Mouse (Mus musculus) thymus, adult 18-20 months (tissue): ENCODE data around the gene Slc35c1.
A peak's percentile ranks its signal among the peaks of the same experiment; 100 is the strongest.

Source experiments
- DNase-seq, 2 experiments: peaks; one replicate each; pipeline ENCODE4 v3.0.0; 2022; ENCODE audit warnings: mixed read lengths in 2 of 2

Slc35c1 gene

GRCm38 (mm10) chr2:92475711-92476110 lies 15.4 kb upstream of the Slc35c1 start:
- no peak for DNase-seq

- DNase-seq, result no peak
These were observed 14.6 kb upstream of the Slc35c1 start for GRCm38 (mm10) chr2:92474920-92475319.

- peak; percentile 42 to 55 for DNase-seq
These were observed 11.7 kb upstream of the Slc35c1 start for GRCm38 (mm10) chr2:92471886-92472670.

GRCm38 (mm10) chr2:92464690-92465089 lies 4.4 kb upstream of the Slc35c1 start:
- DNase-seq, result no peak

GRCm38 (mm10) chr2:92461215-92461614 lies 877 bp upstream of the Slc35c1 start:
- no peak for DNase-seq

GRCm38 (mm10) chr2:92459141-92459920 lies 1.0 kb downstream of the Slc35c1 start:
- DNase-seq, result peak; percentile 78 to 82

GRCm38 (mm10) chr2:92458481-92458880 lies 1.9 kb downstream of the Slc35c1 start:
- no peak for DNase-seq

GRCm38 (mm10) chr2:92456970-92457530 lies 3.3 kb downstream of the Slc35c1 start:
- DNase-seq, result no peak

GRCm38 (mm10) chr2:92455704-92456103 lies 4.6 kb downstream of the Slc35c1 start:
- no peak for DNase-seq

GRCm38 (mm10) chr2:92454166-92454565 lies 6.2 kb downstream of the Slc35c1 start:
- no peak for DNase-seq

GRCm38 (mm10) chr2:92451126-92451525 lies 9.2 kb downstream of the Slc35c1 start:
- DNase-seq, result no peak

GRCm38 (mm10) chr2:92447121-92447740 lies 13.1 kb downstream of the Slc35c1 start:
- no peak for DNase-seq

- DNase-seq, result no peak
These were observed 13.7 kb downstream of the Slc35c1 start for GRCm38 (mm10) chr2:92446656-92447055.

GRCm38 (mm10) chr2:92445890-92446289 lies 14.4 kb downstream of the Slc35c1 start:
- DNase-seq, result no peak

- DNase-seq, result no peak
These were observed 16.0 kb downstream of the Slc35c1 start for GRCm38 (mm10) chr2:92444376-92444775.

- no peak for DNase-seq
These were observed 17.0 kb downstream of the Slc35c1 start for GRCm38 (mm10) chr2:92443313-92443712.

GRCm38 (mm10) chr2:92442419-92443001 lies 17.8 kb downstream of the Slc35c1 start:
- DNase-seq, result no peak

- DNase-seq, result no peak
These were observed 19.9 kb downstream of the Slc35c1 start for GRCm38 (mm10) chr2:92440432-92440831.

GRCm38 (mm10) chr2:92438567-92438966 lies 21.8 kb downstream of the Slc35c1 start:
- DNase-seq, result no peak

- no peak for DNase-seq
These were observed 22.5 kb downstream of the Slc35c1 start for GRCm38 (mm10) chr2:92437875-92438274.

- no peak for DNase-seq
These were observed 23.0 kb downstream of the Slc35c1 start for GRCm38 (mm10) chr2:92437366-92437765.

- DNase-seq, result no peak
These were observed 25.3 kb downstream of the Slc35c1 start for GRCm38 (mm10) chr2:92435023-92435422.

- no peak for DNase-seq
These were observed 26.0 kb downstream of the Slc35c1 start for GRCm38 (mm10) chr2:92434375-92434745.
